Mouse (Mus musculus) liver, embryonic 14.5 days (tissue): ENCODE data around the gene Kat6b.

Experiments used
- CTCF ChIP-seq: IDR thresholded peaks from 2 replicates; pipeline ENCODE4 v1.5.1; 2016; ENCODE audit warnings: antibody characterized with exemption, low read depth, control low read depth
- EP300 ChIP-seq: IDR thresholded peaks from 2 replicates; pipeline ENCODE4 v1.6.1; 2016; ENCODE audit warnings: antibody characterized with exemption, low read depth

GRCm38 (mm10) chr14:21534066-21534465 lies 52.8 kb downstream of the Kat6b start:
- TF ChIP-seq EP300 (no peak), CTCF (no peak)
